Mouse (Mus musculus): ENCODE data around the gene Slc43a1. TPM values are rescaled to one million over a fixed set of nuclear protein-coding genes. Genes with fewer than 3 reads are reported as not detected.

Slc43a1 gene
- polyA plus RNA-seq, 1 experiment from 2014 or later, result 20.7 TPM

- peaks cover 10% of the 10 kb centered on the region for H3K4me1 ChIP-seq
- H3K4me3 ChIP-seq (replicated peaks), result 0 out of 2 replicates have a peak overlapping the region, but pooled peaks have one; percentile 6
- H3K27me3 ChIP-seq, result no peaks in the 10 kb centered on the region
- peak overlapping the region; percentile 46 for H3K4me2 ChIP-seq
- WGBS, result 41% methylated on average over 23 of the region's 23 CpGs
- no peaks in the 10 kb centered on the region for H3K9me3 ChIP-seq (replicated peaks)
- H3K27ac ChIP-seq, result 0 out of 2 replicates have a peak overlapping the region, but pooled peaks have one; percentile 37
- no peak overlapping the region for H3K9ac ChIP-seq
- peak; percentile 80 for ATAC-seq (replicated peaks; ENCODE audit: low FRiP score)
- peaks cover 75% of the 10 kb centered on the region for H3K36me3 ChIP-seq
These were observed 12.7 kb downstream of the Slc43a1 start for GRCm38 (mm10) chr2:84851130-84852040.

DNA sequence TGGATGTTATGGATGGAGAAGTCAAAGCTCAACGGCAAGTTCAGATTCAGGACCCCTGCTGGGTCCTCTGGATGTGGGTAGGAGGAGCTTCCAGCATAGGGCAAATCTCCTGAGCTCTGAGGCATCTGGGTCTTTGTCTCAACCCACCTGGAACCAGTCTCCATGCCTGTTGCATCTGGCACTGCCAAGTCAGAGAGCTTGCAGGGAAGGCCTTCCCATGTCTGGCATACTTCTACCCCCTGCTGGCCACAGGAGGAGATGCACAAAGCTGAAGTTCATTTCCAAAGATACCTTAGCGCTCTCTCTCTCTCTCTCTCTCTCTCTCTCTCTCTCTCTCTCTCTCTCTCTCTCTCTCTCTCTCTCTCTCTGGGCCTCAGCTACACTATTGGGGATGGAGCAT is 17.1 kb downstream of the Slc43a1 start:
- Histone ChIP-seq H3K4me1 (peaks cover 7% of the 10 kb centered on the region), H3K36me3 (peaks cover 84% of the 10 kb centered on the region), H3K4me2 (no peak overlapping the region), H3K9ac (no peak overlapping the region), H3K9me3 (replicated peaks) (no peaks in the 10 kb centered on the region), H3K4me3 (replicated peaks) (no peak overlapping the region), H3K27ac (no peak overlapping the region), H3K27me3 (no peaks in the 10 kb centered on the region)
- WGBS, result 79% methylated on average over 1 of the region's 2 CpGs
- ATAC-seq (replicated peaks; ENCODE audit: low FRiP score), result peak; percentile 63; the same call in 1 of the 2 replicates

DNA sequence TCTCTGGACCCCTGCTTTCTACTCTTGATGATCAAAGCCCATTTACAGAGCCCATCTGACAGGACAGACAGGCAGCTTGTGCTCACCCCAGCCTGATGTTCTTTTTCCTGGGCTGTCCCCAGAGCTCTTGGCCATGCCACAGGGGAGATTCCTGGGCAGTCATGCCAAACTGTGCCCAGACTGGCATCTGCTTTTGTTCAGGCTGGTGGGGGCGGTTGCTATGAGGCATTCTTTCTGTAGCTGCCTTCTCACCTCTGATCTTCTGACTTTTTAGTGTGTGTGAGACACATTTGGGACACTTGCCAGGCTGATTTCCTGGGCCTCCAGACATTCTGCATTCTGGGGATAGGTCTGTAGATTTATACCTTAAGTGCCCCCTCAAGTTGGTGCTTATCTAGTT is 19.9 kb downstream of the Slc43a1 start:
- no peak overlapping the region for H3K4me3 ChIP-seq (replicated peaks)
- H3K9me3 ChIP-seq (replicated peaks), result no peaks in the 10 kb centered on the region
- no peak overlapping the region for H3K4me2 ChIP-seq
- H3K36me3 ChIP-seq, result peaks cover 89% of the 10 kb centered on the region
- H3K27me3 ChIP-seq, result no peaks in the 10 kb centered on the region
- no peak overlapping the region for H3K27ac ChIP-seq
- no peak for ATAC-seq (replicated peaks; ENCODE audit: low FRiP score)
- H3K4me1 ChIP-seq, result no peaks in the 10 kb centered on the region
- H3K9ac ChIP-seq, result no peak overlapping the region
- WGBS, result 96% methylated on average over 1 of the region's 1 CpGs

- peaks cover 4% of the 10 kb centered on the region; the same call in 1 of the 2 replicates for H3K27me3 ChIP-seq
- no peak overlapping the region for H3K27ac ChIP-seq
- no peak overlapping the region for H3K4me3 ChIP-seq (replicated peaks)
- no peaks in the 10 kb centered on the region for H3K4me1 ChIP-seq
- no peak for ATAC-seq (replicated peaks; ENCODE audit: low FRiP score)
- H3K4me2 ChIP-seq, result no peak overlapping the region
- H3K9me3 ChIP-seq (replicated peaks), result no peaks in the 10 kb centered on the region
- no peak overlapping the region for H3K9ac ChIP-seq
- WGBS, result 91% methylated on average over 7 of the region's 7 CpGs
- peaks cover 72% of the 10 kb centered on the region for H3K36me3 ChIP-seq
These were observed 21.5 kb downstream of the Slc43a1 start for GRCm38 (mm10) chr2:84859991-84860780.

- Histone ChIP-seq H3K27ac (no peak overlapping the region), H3K9ac (no peak overlapping the region), H3K27me3 (peaks cover 16% of the 10 kb centered on the region), H3K4me2 (no peak overlapping the region), H3K4me3 (replicated peaks) (no peak overlapping the region), H3K4me1 (peaks cover 10% of the 10 kb centered on the region), H3K9me3 (replicated peaks) (no peaks in the 10 kb centered on the region), H3K36me3 (peaks cover 64% of the 10 kb centered on the region)
- no peak for ATAC-seq (replicated peaks; ENCODE audit: low FRiP score)
- WGBS, result 94% methylated on average over 3 of the region's 3 CpGs
These were observed 22.8 kb downstream of the Slc43a1 start for GRCm38 (mm10) chr2:84861430-84861829.

- no peak overlapping the region for H3K4me2 ChIP-seq
- peaks cover 13% of the 10 kb centered on the region for H3K4me1 ChIP-seq
- no peak for ATAC-seq (replicated peaks; ENCODE audit: low FRiP score)
- H3K36me3 ChIP-seq, result peaks cover 56% of the 10 kb centered on the region
- H3K9ac ChIP-seq, result no peak overlapping the region
- no peaks in the 10 kb centered on the region for H3K9me3 ChIP-seq (replicated peaks)
- 71% methylated on average over 3 of the region's 3 CpGs for WGBS
- peaks cover 24% of the 10 kb centered on the region for H3K27me3 ChIP-seq
- H3K27ac ChIP-seq, result no peak overlapping the region
- H3K4me3 ChIP-seq (replicated peaks), result no peak overlapping the region
These were observed 23.6 kb downstream of the Slc43a1 start for GRCm38 (mm10) chr2:84862231-84862630.

DNA sequence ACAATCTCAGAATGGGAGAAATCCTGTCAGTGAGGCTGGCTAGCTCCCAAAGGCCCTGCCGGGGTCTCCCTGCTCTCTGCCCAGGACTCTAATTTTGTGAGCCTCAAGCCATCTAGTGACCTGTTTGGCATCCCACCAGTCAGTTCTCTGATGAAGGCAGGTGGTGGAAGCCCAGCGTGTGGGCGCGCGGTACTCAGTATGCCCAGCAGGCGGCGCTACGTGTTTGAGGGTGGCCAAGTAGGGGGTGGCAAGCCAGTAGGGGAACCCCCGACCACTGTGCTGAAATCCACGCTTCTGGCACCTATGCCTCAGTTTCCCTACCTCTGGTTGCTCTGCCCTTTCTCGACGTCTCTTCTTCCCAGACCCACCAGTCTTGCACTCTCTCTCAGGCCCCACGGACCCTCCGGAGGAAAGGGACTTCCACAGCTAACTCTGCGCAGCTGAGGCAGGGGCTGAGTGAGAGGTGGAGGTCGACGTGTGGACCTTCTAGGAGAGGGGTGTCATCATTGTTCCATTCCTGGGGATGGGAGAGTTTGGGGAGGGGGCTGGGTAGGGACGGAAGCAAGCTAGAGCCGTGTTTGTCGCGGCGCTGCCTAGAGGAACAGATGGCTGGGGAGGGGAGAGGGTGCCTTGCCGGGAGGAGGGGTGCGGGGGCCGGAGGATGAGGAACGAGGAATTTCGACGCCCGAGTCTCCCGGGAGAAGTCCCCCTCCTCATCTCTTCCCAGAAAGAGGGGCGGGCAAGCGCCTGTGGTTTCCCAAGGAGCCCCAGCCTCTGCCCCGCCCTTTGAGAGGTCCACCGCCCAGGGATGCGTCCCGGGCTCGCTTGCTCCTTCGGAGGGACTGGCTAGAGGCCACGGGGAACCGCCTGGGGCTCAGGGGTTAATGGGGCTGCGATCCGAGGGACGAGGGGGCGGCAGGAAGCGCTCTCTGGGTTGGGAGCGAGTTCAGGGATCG is 27.2 kb downstream of the Slc43a1 start:
- H3K27ac ChIP-seq, result no peak overlapping the region
- under 1% methylated on average over 47 of the region's 47 CpGs for WGBS

GRCm38 (mm10) chr2:84868521-84868943 is 29.9 kb downstream of the Slc43a1 start:
- peaks cover 87% of the 10 kb centered on the region for H3K27me3 ChIP-seq
- 9% methylated on average over 5 of the region's 5 CpGs for WGBS
- no peak overlapping the region for H3K9ac ChIP-seq
- H3K4me2 ChIP-seq, result no peak overlapping the region
- H3K9me3 ChIP-seq (replicated peaks), result no peaks in the 10 kb centered on the region
- H3K4me3 ChIP-seq (replicated peaks), result no peak overlapping the region
- H3K36me3 ChIP-seq, result no peaks in the 10 kb centered on the region
- no peak for ATAC-seq (replicated peaks; ENCODE audit: low FRiP score)
- peaks cover 24% of the 10 kb centered on the region for H3K4me1 ChIP-seq
- no peak overlapping the region for H3K27ac ChIP-seq

More for the DNA sequence above, 27.2 kb downstream of the Slc43a1 start:
- Histone ChIP-seq H3K36me3 (peaks cover 23% of the 10 kb centered on the region), H3K9me3 (replicated peaks) (no peaks in the 10 kb centered on the region), H3K4me2 (peak overlapping the region; percentile 80), H3K4me3 (replicated peaks) (peak overlapping the region; percentile 41), H3K27me3 (peaks cover 60% of the 10 kb centered on the region), H3K4me1 (peaks cover 13% of the 10 kb centered on the region), H3K9ac (peak overlapping the region; percentile 38)
- ATAC-seq (replicated peaks; ENCODE audit: low FRiP score), result peak; percentile 59

DNA sequence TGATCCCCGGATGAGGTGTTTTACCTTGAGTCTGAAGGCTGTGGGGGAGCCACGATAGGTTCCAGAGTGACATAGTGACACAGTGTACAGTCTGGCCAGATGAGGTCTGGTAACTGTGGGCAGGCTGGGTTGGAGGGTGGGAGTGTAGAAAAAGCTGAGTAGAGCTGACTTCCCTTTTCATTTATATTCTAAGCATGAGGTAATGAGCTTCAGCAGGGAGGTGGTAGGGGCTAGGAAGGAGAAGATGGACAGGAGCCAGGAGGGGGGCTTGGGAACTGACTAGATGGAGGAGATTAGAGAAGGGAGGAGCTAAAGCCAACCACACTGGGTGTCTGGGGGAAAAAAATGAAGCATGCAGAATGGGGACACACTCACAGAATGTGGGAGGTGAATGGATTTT is 30.3 kb downstream of the Slc43a1 start:
- Histone ChIP-seq H3K4me3 (replicated peaks) (no peak overlapping the region), H3K27ac (no peak overlapping the region), H3K36me3 (no peaks in the 10 kb centered on the region), H3K27me3 (peaks cover 91% of the 10 kb centered on the region), H3K9me3 (replicated peaks) (no peaks in the 10 kb centered on the region), H3K4me1 (peaks cover 24% of the 10 kb centered on the region), H3K4me2 (no peak overlapping the region), H3K9ac (no peak overlapping the region)
- ATAC-seq (replicated peaks; ENCODE audit: low FRiP score), result no peak
- 66% methylated on average over 2 of the region's 2 CpGs for WGBS

- 66% methylated on average over 4 of the region's 4 CpGs for WGBS
- Histone ChIP-seq H3K4me3 (replicated peaks) (no peak overlapping the region), H3K27ac (no peak overlapping the region), H3K4me2 (no peak overlapping the region), H3K4me1 (peaks cover 21% of the 10 kb centered on the region), H3K36me3 (no peaks in the 10 kb centered on the region), H3K9me3 (replicated peaks) (no peaks in the 10 kb centered on the region), H3K27me3 (peaks cover 99% of the 10 kb centered on the region), H3K9ac (no peak overlapping the region)
- ATAC-seq (replicated peaks; ENCODE audit: low FRiP score), result no peak
These were observed 32.0 kb downstream of the Slc43a1 start for GRCm38 (mm10) chr2:84870623-84871160.

- WGBS, result 1% methylated on average over 78 of the region's 78 CpGs
- H3K27me3 ChIP-seq, result peaks cover 96% of the 10 kb centered on the region
- ATAC-seq (replicated peaks; ENCODE audit: low FRiP score), result peak; percentile 67
These were observed 33.6 kb downstream of the Slc43a1 start for GRCm38 (mm10) chr2:84872105-84872716.

More at GRCm38 (mm10) chr2:84872105-84872716, 33.6 kb downstream of the Slc43a1 start:
- Histone ChIP-seq H3K9me3 (replicated peaks) (no peaks in the 10 kb centered on the region), H3K4me1 (peaks cover 11% of the 10 kb centered on the region), H3K4me2 (peak overlapping the region; percentile 95), H3K36me3 (no peaks in the 10 kb centered on the region), H3K27ac (no peak overlapping the region), H3K9ac (peak overlapping the region; percentile 44), H3K4me3 (replicated peaks) (peak overlapping the region; percentile 53)
